Mouse (Mus musculus): Measurements from ENCODE around the gene Sox15.

GRCm38 (mm10) chr11:69629802-69630201 is 25.3 kb upstream of the Sox15 start:
- TF ChIP-seq CTCF (IDR thresholded peaks at IDR 0.05; ENCODE audit: borderline replicate concordance, control insufficient read depth, extremely low read depth, insufficient read depth, low read length, poor library complexity) (no peak), POLR2A (IDR thresholded peaks at IDR 0.05; ENCODE audit: control insufficient read depth, extremely low read depth, insufficient read depth, low read length, poor library complexity) (no peak)
